Mouse (Mus musculus) hindbrain, embryonic 11.5 days (tissue): ENCODE data around the gene Cyp2c67. TPM values are rescaled to one million over a fixed set of nuclear protein-coding genes. Genes with fewer than 3 reads are reported as not detected.
"Not testable (repeated sequence)": the region's sequence is repeated elsewhere in the genome, so short reads cannot be mapped to it uniquely, and the experiment has no call there.

Source experiments
- ATAC-seq: fragments of 200-750 bp; cut with Nextera tagmentation; 2 replicates; pipeline ENCODE4 v1.8.0; 2017; ENCODE audit warnings: mild to moderate bottlenecking, moderate TSS enrichment, moderate library complexity; ENCODE audit not compliant: low FRiP score
- DNase-seq: peaks from one replicate; pipeline ENCODE4 v3.0.0-alpha.2; 2015; ENCODE audit warnings: low spot score
- H3K27ac ChIP-seq: fragments of 300-500 bp; sonication (generic); 2 replicates; pipeline ENCODE4 v1.5.1; 2014; ENCODE audit warnings: mild to moderate bottlenecking, low read depth, low read length
- H3K27me3 ChIP-seq: fragments of 300-500 bp; sonication (generic); 2 replicates; pipeline ENCODE4 v1.6.1; 2014; ENCODE audit warnings: mild to moderate bottlenecking, low read length, moderate library complexity, mixed read lengths; ENCODE audit not compliant: control insufficient read depth, insufficient read depth
- H3K36me3 ChIP-seq: fragments of 300-500 bp; sonication (generic); 2 replicates; pipeline ENCODE4 v1.6.1; 2014; ENCODE audit warnings: mild to moderate bottlenecking, low read length, moderate library complexity, mixed read lengths; ENCODE audit not compliant: control insufficient read depth, insufficient read depth
- H3K4me1 ChIP-seq: fragments of 300-500 bp; sonication (generic); replicated peaks from 2 replicates; pipeline ENCODE4 v1.6.1; 2014; ENCODE audit warnings: low read length, mixed read lengths; ENCODE audit not compliant: control insufficient read depth, insufficient read depth
- H3K4me2 ChIP-seq: fragments of 300-500 bp; sonication (generic); replicated peaks from 2 replicates; pipeline ENCODE4 v1.6.1; 2014; ENCODE audit warnings: mild to moderate bottlenecking, low read depth, low read length
- H3K4me3 ChIP-seq: fragments of 300-500 bp; sonication (generic); 2 replicates; pipeline ENCODE4 v1.5.1; 2014; ENCODE audit warnings: low read depth, low read length
- H3K9ac ChIP-seq: fragments of 300-500 bp; sonication (generic); 2 replicates; pipeline ENCODE4 v1.6.1; 2014; ENCODE audit warnings: low read depth, low read length
- H3K9me3 ChIP-seq: fragments of 300-500 bp; sonication (generic); 2 replicates; pipeline ENCODE4 v1.6.1; 2016; ENCODE audit warnings: low read length; ENCODE audit not compliant: control insufficient read depth
- WGBS: fragments of 180-500 bp; shearing (Covaris S2); extraction: QIAGEN DNeasy Blood & Tissue Kit; methylation state at CpG from one replicate; pipeline ENCODE4 v1.1.7; 2014; 5-methylcytosine and 5-hydroxymethylcytosine counted together
- polyA plus RNA-seq: library from polyadenylated mRNA; unstranded; fragments of >200 nt; fragmentation: Nextera tagmentation; extraction: Ambion mirVana; gene quantifications from 2 replicates; pipeline ENCODE4 v1.2.1, GENCODE M21; 2014

Cyp2c67 gene
- not detected in 2 replicates for polyA plus RNA-seq

DNA sequence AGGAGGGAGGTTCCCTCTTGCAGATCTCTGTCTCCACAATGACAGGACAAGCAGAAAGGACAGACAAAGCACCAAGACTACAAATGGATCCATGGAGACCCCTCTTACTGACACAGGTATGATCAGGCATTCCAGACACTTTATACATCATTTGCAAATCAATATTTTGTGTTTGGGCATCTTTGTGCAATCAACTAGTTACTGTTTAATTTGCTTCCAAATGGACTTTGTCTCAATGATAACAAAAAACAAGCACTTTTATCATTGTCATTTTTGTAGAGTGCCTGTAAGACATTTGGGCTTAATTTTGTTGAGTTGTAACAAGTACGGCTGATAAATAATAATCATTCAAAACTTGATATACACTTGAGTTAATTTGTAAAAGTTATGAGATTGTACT is at the start of gene Cyp2c67:
Gene Cyp2c67 (minus strand): TSS at position 114 of the 400 bp plus-strand sequence.
- H3K9me3 ChIP-seq = no peaks in the 10 kb centered on the region
- WGBS = 91% methylated on average over 1 of the region's 1 CpGs
- H3K27me3 ChIP-seq = no peaks in the 10 kb centered on the region
- H3K27ac ChIP-seq = no peak within 1 kb of the TSS
- no peaks in the 10 kb centered on the region for H3K36me3 ChIP-seq
- H3K4me3 ChIP-seq = no peak within 1 kb of the TSS
- no peak within 1 kb of the TSS for H3K9ac ChIP-seq
- ATAC-seq (no peak), DNase-seq (no peak)
- H3K4me2 ChIP-seq = no peak within 1 kb of the TSS
- H3K4me1 ChIP-seq = no peaks in the 10 kb centered on the region

DNA sequence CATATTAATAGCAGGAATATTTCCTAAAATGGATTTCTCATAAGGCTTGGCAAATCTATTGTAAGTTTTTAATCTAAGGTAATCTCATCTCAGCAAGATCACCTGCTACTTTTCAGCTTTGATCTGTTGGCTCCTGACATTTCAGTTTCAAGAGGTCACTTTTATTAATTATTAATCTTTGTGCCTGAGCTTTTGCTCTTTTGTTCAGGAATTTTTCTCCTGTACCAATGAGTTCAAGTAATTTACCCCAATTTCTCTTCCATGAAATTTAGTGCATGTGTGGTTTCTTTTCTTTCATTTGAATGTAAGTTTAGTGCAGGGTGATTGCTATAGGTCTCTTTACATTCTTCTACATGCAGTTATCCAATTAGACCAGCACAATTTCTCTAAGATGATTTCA is 16.8 kb upstream of the Cyp2c67 start:
- H3K27ac ChIP-seq, H3K36me3 ChIP-seq, H3K9ac ChIP-seq, H3K4me1 ChIP-seq, H3K9me3 ChIP-seq, H3K4me2 ChIP-seq, H3K4me3 ChIP-seq, H3K27me3 ChIP-seq, ATAC-seq, DNase-seq: not testable (repeated sequence)

DNA sequence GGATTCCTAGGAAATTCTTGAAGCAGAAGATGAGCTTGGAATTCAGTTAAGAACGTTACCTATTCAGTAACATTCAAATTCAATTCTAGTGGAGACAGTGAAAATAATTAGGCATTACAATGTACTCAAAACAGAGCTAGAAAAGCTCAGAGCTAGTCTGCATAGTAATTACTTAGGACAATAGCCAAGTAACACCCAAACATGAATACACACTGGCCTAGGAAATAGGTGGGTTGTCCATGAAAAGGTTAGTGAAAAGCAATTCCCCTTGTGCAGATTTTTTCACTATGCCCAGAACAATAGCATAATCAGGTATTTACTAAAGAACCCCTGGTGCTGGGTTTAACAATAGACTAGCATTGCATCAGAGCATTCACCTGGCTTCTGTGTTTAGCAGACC is 3.5 kb upstream of the Cyp2c67 start:
- WGBS = 57% methylated on average over 1 of the region's 1 CpGs
- H3K4me2 ChIP-seq = no peak overlapping the region
- no peaks in the 10 kb centered on the region for H3K27me3 ChIP-seq
- H3K4me1 ChIP-seq = no peaks in the 10 kb centered on the region
- H3K27ac ChIP-seq = no peak overlapping the region
- no peaks in the 10 kb centered on the region for H3K36me3 ChIP-seq
- H3K9me3 ChIP-seq = no peaks in the 10 kb centered on the region
- H3K4me3 ChIP-seq = no peak overlapping the region
- DNase-seq (no peak), ATAC-seq (no peak)
- no peak overlapping the region for H3K9ac ChIP-seq

DNA sequence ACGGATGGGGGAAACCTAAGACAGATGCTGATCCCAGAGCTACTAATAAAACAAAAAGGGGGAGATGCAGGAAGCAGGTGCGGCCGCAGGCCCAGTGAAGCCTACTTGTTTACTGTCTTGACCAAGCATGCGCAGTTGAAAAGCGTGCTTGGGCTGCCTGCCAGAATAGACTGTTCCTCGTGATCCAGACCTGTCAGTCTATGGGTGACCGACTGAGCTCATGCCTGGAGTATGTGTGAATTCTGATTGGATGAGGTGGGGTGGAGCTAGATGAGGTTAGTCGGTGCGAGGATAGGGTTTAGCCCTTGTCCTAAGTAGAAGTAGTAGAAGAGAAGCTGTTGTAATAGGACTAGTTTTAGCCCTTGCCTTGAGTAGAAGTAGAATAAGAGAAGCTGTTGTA is 1.3 kb downstream of the Cyp2c67 start:
- Histone ChIP-seq H3K27ac (no peak overlapping the region), H3K4me1 (no peaks in the 10 kb centered on the region), H3K4me3 (no peak overlapping the region), H3K9ac (no peak overlapping the region), H3K9me3 (no peaks in the 10 kb centered on the region), H3K36me3 (no peaks in the 10 kb centered on the region), H3K27me3 (no peaks in the 10 kb centered on the region), H3K4me2 (no peak overlapping the region)
- no peak for DNase-seq
- 96% methylated on average over 9 of the region's 9 CpGs for WGBS
- no peak for ATAC-seq

DNA sequence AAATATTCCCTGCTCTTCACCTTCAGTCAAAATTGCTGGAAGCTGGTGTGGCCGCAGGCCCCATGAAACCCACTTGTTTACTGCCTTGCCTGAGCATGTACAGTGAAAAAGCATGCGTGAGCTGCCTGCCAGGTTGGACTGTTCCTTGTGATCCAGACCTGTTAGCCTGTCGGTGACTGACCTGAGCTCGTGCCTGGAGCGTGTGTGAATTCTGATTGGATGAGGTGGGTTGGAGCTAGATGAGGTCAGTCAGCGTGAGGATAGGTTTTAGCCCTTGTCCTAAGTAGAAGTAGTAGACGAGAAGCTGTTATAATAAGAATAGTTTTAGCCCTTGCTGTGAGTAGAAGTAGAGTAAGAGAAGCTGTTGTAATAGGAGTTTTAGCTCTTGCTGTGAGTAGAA is 4.3 kb downstream of the Cyp2c67 start:
- not testable (repeated sequence) for H3K4me2 ChIP-seq, DNase-seq, H3K27me3 ChIP-seq, H3K27ac ChIP-seq, H3K4me3 ChIP-seq, H3K4me1 ChIP-seq, H3K9ac ChIP-seq, H3K36me3 ChIP-seq, H3K9me3 ChIP-seq, ATAC-seq
- 86% methylated on average over 7 of the region's 7 CpGs for WGBS

Other genes starting within 250 kb of the Cyp2c67 start
- gene Cyp2c38, start 186.0 kb downstream of the Cyp2c67 start, polyA plus RNA-seq = not detected in 2 replicates
- gene Cyp2c39, start 138.2 kb downstream of the Cyp2c67 start, polyA plus RNA-seq = not detected in 2 replicates
- not detected in 2 replicates for gene Cyp2c68, start 92.0 kb upstream of the Cyp2c67 start, polyA plus RNA-seq
- not detected in 2 replicates for gene Cyp2c40, start 163.8 kb upstream of the Cyp2c67 start, polyA plus RNA-seq
- gene Cyp2c69, start 237.7 kb upstream of the Cyp2c67 start, polyA plus RNA-seq = not detected in 2 replicates